21 mouse cellular contexts compared by ENCODE assay signal in genomic region chr16:91747567-91747966, GRCm38 (mm10). TPM values are rescaled to one million over a fixed set of nuclear protein-coding genes. Genes with fewer than 3 reads are reported as not detected.
A peak's percentile ranks its signal among the peaks of the same experiment; 100 is the strongest.
DNase-seq lines count a peak whose midpoint lies in the region; ATAC-seq and TF ChIP-seq lines count a peak whose summit lies in the region.
"Had no signal": no experiment of that assay in that cellular context is flagged by ENCODE, and none has a peak within 500 bp of the region (broad histone marks: within the 10 kb centered on the region; RNA-seq: fewer than 3 reads in every experiment).

No protein-coding gene starts in this region.

- H3K4me1 ChIP-seq in intestine, embryonic 16.5 days (ENCODE audit: control insufficient read depth, insufficient read depth, low read length): peaks cover 12% of the 10 kb centered on the region; the same call in 1 of the 2 replicates
- peaks cover 0 to 3% of the 10 kb centered on the region in 2 experiments; a peak in 1 of 4 replicates for H3K4me1 ChIP-seq in liver, embryonic 14.5 days (replicated peaks; ENCODE audit: control insufficient read depth in 2 of 2, insufficient read depth in 2 of 2, low read length in 1 of 2)
- peaks cover 13% of the 10 kb centered on the region for H3K4me1 ChIP-seq in stomach, embryonic 15.5 days
- peaks cover 14% of the 10 kb centered on the region for H3K4me1 ChIP-seq in heart, embryonic 11.5 days (ENCODE audit: control insufficient read depth, insufficient read depth, low read length)
- peaks cover 19% of the 10 kb centered on the region for H3K4me1 ChIP-seq in forebrain, embryonic 10.5 days

- no peak for TF ChIP-seq EP300 in liver, embryonic 14.5 days (IDR thresholded peaks at IDR 0.05; ENCODE audit: low read depth)

- H3K4me2 ChIP-seq in intestine, embryonic 16.5 days (ENCODE audit: low read depth, low read length): peak overlapping the region; percentile 28; the same call in 1 of the 2 replicates
- H3K4me2 ChIP-seq in liver, embryonic 14.5 days (ENCODE audit: low read depth): no peak overlapping the region
- H3K4me2 ChIP-seq in stomach, embryonic 15.5 days: no peak overlapping the region
- H3K4me2 ChIP-seq in heart, embryonic 11.5 days: no peak overlapping the region
- H3K4me2 ChIP-seq: embryonic facial prominence, embryonic 12.5 days; forebrain, embryonic 13.5 days; midbrain, embryonic 13.5 days had no signal

- H3K27me3 ChIP-seq in intestine, embryonic 16.5 days (replicated peaks; ENCODE audit: control insufficient read depth, insufficient read depth, low read length): no peaks in the 10 kb centered on the region
- no peaks in the 10 kb centered on the region for H3K27me3 ChIP-seq in liver, embryonic 14.5 days (ENCODE audit: control insufficient read depth, insufficient read depth, low read length)
- no peaks in the 10 kb centered on the region for H3K27me3 ChIP-seq in stomach, embryonic 15.5 days (replicated peaks)
- H3K27me3 ChIP-seq in heart, embryonic 11.5 days (ENCODE audit: control insufficient read depth, insufficient read depth, low read length): no peaks in the 10 kb centered on the region
- no peaks in the 10 kb centered on the region for H3K27me3 ChIP-seq in forebrain, embryonic 10.5 days (ENCODE audit: poor library complexity, severe bottlenecking)
- H3K27me3 ChIP-seq: embryonic facial prominence, embryonic 12.5 days; forebrain, embryonic 13.5 days; midbrain, embryonic 13.5 days had no signal

- ATAC-seq in intestine, embryonic 16.5 days: peak; percentile 93
- peak; percentile 80 for ATAC-seq in liver, embryonic 14.5 days (ENCODE audit: insufficient read depth)
- ATAC-seq in stomach, embryonic 15.5 days (ENCODE audit: insufficient read depth, low FRiP score, low read depth): peak; percentile 82
- no peak for ATAC-seq in heart, embryonic 11.5 days (replicated peaks; ENCODE audit: insufficient number of reproducible peaks, low FRiP score, low TSS enrichment)
- ATAC-seq: forebrain, embryonic 13.5 days; hindbrain, postnatal 0 days; midbrain, embryonic 13.5 days had no signal

- TF ChIP-seq CTCF in liver, embryonic 14.5 days (IDR thresholded peaks at IDR 0.05; ENCODE audit: low read depth): no peak

- H3K36me3 ChIP-seq in intestine, embryonic 16.5 days (ENCODE audit: control insufficient read depth, insufficient read depth, low read length): no peaks in the 10 kb centered on the region
- no peaks in the 10 kb centered on the region for H3K36me3 ChIP-seq in liver, embryonic 14.5 days (replicated peaks; ENCODE audit: control insufficient read depth, insufficient read depth, low read depth)
- no peaks in the 10 kb centered on the region for H3K36me3 ChIP-seq in stomach, embryonic 15.5 days
- no peaks in the 10 kb centered on the region for H3K36me3 ChIP-seq in heart, embryonic 11.5 days (ENCODE audit: control insufficient read depth, insufficient read depth, low read length)
- peaks cover 37% of the 10 kb centered on the region for H3K36me3 ChIP-seq in forebrain, embryonic 10.5 days (replicated peaks)
- H3K36me3 ChIP-seq: embryonic facial prominence, embryonic 12.5 days had no signal

- WGBS in intestine, embryonic 16.5 days: 65% methylated on average over 6 of the region's 6 CpGs
- 48% methylated on average over 6 of the region's 6 CpGs for WGBS in large intestine, adult 2 months
- 65% methylated on average over 6 of the region's 6 CpGs for WGBS in liver, embryonic 14.5 days (ENCODE audit: insufficient replicate concordance)
- 60% methylated on average over 6 of the region's 6 CpGs for WGBS in stomach, embryonic 15.5 days
- WGBS in heart, embryonic 11.5 days (ENCODE audit: insufficient replicate concordance): 89% methylated on average over 6 of the region's 6 CpGs
- 90% methylated on average over 6 of the region's 6 CpGs for WGBS in forebrain, embryonic 10.5 days

- no peaks in the 10 kb centered on the region for H3K9me3 ChIP-seq in intestine, embryonic 16.5 days (ENCODE audit: control insufficient read depth, low read length)
- H3K9me3 ChIP-seq in liver, embryonic 14.5 days (ENCODE audit: control insufficient read depth, low read length): no peaks in the 10 kb centered on the region
- no peaks in the 10 kb centered on the region for H3K9me3 ChIP-seq in stomach, embryonic 15.5 days
- no peaks in the 10 kb centered on the region for H3K9me3 ChIP-seq in heart, embryonic 11.5 days (replicated peaks; ENCODE audit: control insufficient read depth, low read length)
- H3K9me3 ChIP-seq in forebrain, embryonic 10.5 days: no peaks in the 10 kb centered on the region
- H3K9me3 ChIP-seq: embryonic facial prominence, embryonic 12.5 days; forebrain, embryonic 13.5 days; heart, embryonic 10.5 days; midbrain, embryonic 13.5 days had no signal

- H3K9ac ChIP-seq in intestine, embryonic 16.5 days (ENCODE audit: low read depth, low read length): no peak overlapping the region
- no peak overlapping the region for H3K9ac ChIP-seq in liver, embryonic 14.5 days (replicated peaks)
- no peak overlapping the region for H3K9ac ChIP-seq in stomach, embryonic 15.5 days
- H3K9ac ChIP-seq in heart, embryonic 11.5 days (ENCODE audit: low read depth, low read length): no peak overlapping the region
- H3K9ac ChIP-seq: embryonic facial prominence, embryonic 12.5 days; forebrain, embryonic 13.5 days; midbrain, embryonic 13.5 days had no signal

- peak; percentile 48 for DNase-seq in large intestine, adult 2 months (ENCODE audit: low read depth, low spot score)
- no peak for DNase-seq in liver, embryonic 14.5 days (ENCODE audit: low read depth in 3 of 3, low spot score in 3 of 3)
- DNase-seq in urinary bladder, postnatal 25 days (ENCODE audit: low spot score): no peak
- DNase-seq in forebrain, embryonic 10.5 days (ENCODE audit: extremely low spot score, low spot score): no peak
- DNase-seq: adrenal gland, adult 2 months; cerebellum, adult 11 months; cerebellum, postnatal 14 days; kidney, adult 18-20 months; kidney, postnatal 10 days; lung, postnatal 10 days; thymus, adult 18-20 months; thymus, postnatal 36 days had no signal

- peak overlapping the region; percentile 35; the same call in 1 of the 2 replicates for H3K27ac ChIP-seq in intestine, embryonic 16.5 days (ENCODE audit: low read length)
- no peak overlapping the region for H3K27ac ChIP-seq in liver, embryonic 14.5 days
- peak overlapping the region; percentile 6; the same call in 1 of the 2 replicates for H3K27ac ChIP-seq in stomach, embryonic 15.5 days
- H3K27ac ChIP-seq in heart, embryonic 11.5 days (ENCODE audit: low read depth, low read length): no peak overlapping the region
- no peak overlapping the region for H3K27ac ChIP-seq in forebrain, embryonic 10.5 days
- H3K27ac ChIP-seq: embryonic facial prominence, embryonic 12.5 days; forebrain, embryonic 13.5 days; heart, embryonic 10.5 days; hindbrain, postnatal 0 days; left cerebral cortex, adult 2 months; midbrain, embryonic 13.5 days had no signal

- no peak overlapping the region for H3K4me3 ChIP-seq in intestine, embryonic 16.5 days (ENCODE audit: low read length)
- H3K4me3 ChIP-seq in liver, embryonic 14.5 days (ENCODE audit: insufficient read depth in 1 of 2, low read depth in 2 of 2, low read length in 2 of 2): no peak overlapping the region
- no peak overlapping the region for H3K4me3 ChIP-seq in stomach, embryonic 15.5 days (replicated peaks)
- H3K4me3 ChIP-seq in heart, embryonic 11.5 days (ENCODE audit: low read depth, low read length): no peak overlapping the region
- H3K4me3 ChIP-seq in forebrain, embryonic 10.5 days: no peak overlapping the region
- H3K4me3 ChIP-seq: embryonic facial prominence, embryonic 12.5 days; forebrain, embryonic 13.5 days; heart, embryonic 10.5 days; left cerebral cortex, adult 2 months; midbrain, embryonic 13.5 days had no signal

RNA-seq across cellular contexts. Expression of gene Itsn1, which starts 18.5 kb away (rescaled TPM):
- 10.5 and 13.1 TPM in 2 replicates for polyA plus RNA-seq in intestine, embryonic 16.5 days (2015; fragmentation: Nextera tagmentation; extraction: Ambion mirVana)
- 13.6 and 20.3 TPM in 2 replicates for polyA plus RNA-seq in large intestine, adult 2 months (2012; rRNA removed)
- 46.8 and 54.4 TPM in 2 replicates for polyA plus RNA-seq in liver, embryonic 14.5 days (2012; rRNA removed)
- polyA plus RNA-seq in liver, embryonic 14.5 days (2014; fragmentation: Nextera tagmentation; extraction: Ambion mirVana): 30.6 and 31.4 TPM in 2 replicates
- 19.4 and 21.7 TPM in 2 replicates for polyA plus RNA-seq in stomach, embryonic 15.5 days (2015; fragmentation: Nextera tagmentation; extraction: Ambion mirVana)
- 26.6 and 29.5 TPM in 2 replicates for polyA plus RNA-seq in heart, embryonic 11.5 days (2014; fragmentation: Nextera tagmentation; extraction: Ambion mirVana)
- 38.7 and 40.7 TPM in 2 replicates for polyA plus RNA-seq in forebrain, embryonic 10.5 days (2016; fragmentation: Nextera tagmentation; extraction: Ambion mirVana)

RNA-seq across cellular contexts. Expression of gene Cryzl1, which starts 18.8 kb away (rescaled TPM):
- 66.9 and 69.4 TPM in 2 replicates for polyA plus RNA-seq in intestine, embryonic 16.5 days (2015; fragmentation: Nextera tagmentation; extraction: Ambion mirVana)
- 19.2 and 24.0 TPM in 2 replicates for polyA plus RNA-seq in large intestine, adult 2 months (2012; rRNA removed)
- polyA plus RNA-seq in liver, embryonic 14.5 days (2012; rRNA removed): 12.1 and 17.9 TPM in 2 replicates
- 29.7 and 32.3 TPM in 2 replicates for polyA plus RNA-seq in liver, embryonic 14.5 days (2014; fragmentation: Nextera tagmentation; extraction: Ambion mirVana)
- 67.6 and 71.6 TPM in 2 replicates for polyA plus RNA-seq in stomach, embryonic 15.5 days (2015; fragmentation: Nextera tagmentation; extraction: Ambion mirVana)
- polyA plus RNA-seq in heart, embryonic 11.5 days (2014; fragmentation: Nextera tagmentation; extraction: Ambion mirVana): 54.5 and 54.7 TPM in 2 replicates
- 61.5 and 67.1 TPM in 2 replicates for polyA plus RNA-seq in forebrain, embryonic 10.5 days (2016; fragmentation: Nextera tagmentation; extraction: Ambion mirVana)

RNA-seq across cellular contexts. Expression of gene Donson, which starts 59.0 kb away (rescaled TPM):
- polyA plus RNA-seq in intestine, embryonic 16.5 days (2015; fragmentation: Nextera tagmentation; extraction: Ambion mirVana): 12.0 and 12.2 TPM in 2 replicates
- polyA plus RNA-seq in large intestine, adult 2 months (2012; rRNA removed): 6.0 and 11.6 TPM in 2 replicates
- 13.8 and 26.2 TPM in 2 replicates for polyA plus RNA-seq in liver, embryonic 14.5 days (2012; rRNA removed)
- 32.0 and 32.8 TPM in 2 replicates for polyA plus RNA-seq in liver, embryonic 14.5 days (2014; fragmentation: Nextera tagmentation; extraction: Ambion mirVana)
- 20.5 and 21.1 TPM in 2 replicates for polyA plus RNA-seq in stomach, embryonic 15.5 days (2015; fragmentation: Nextera tagmentation; extraction: Ambion mirVana)
- polyA plus RNA-seq in heart, embryonic 11.5 days (2014; fragmentation: Nextera tagmentation; extraction: Ambion mirVana): 20.5 and 20.7 TPM in 2 replicates
- polyA plus RNA-seq in forebrain, embryonic 10.5 days (2016; fragmentation: Nextera tagmentation; extraction: Ambion mirVana): 34.3 and 38.1 TPM in 2 replicates

Comparison
In these comparisons a context has a peak if more than half of its experiments do, and no peak if none do; other contexts are left out.
1. H3K27ac ChIP-seq: peak in intestine, embryonic 16.5 days (single experiment) and stomach, embryonic 15.5 days (single experiment); none in liver, embryonic 14.5 days (single experiment), heart, embryonic 11.5 days (single experiment) and forebrain, embryonic 10.5 days (single experiment).